Mouse (Mus musculus) Patski (cell line): ENCODE data around the gene Btbd3. TPM values are rescaled to one million over a fixed set of nuclear protein-coding genes. Genes with fewer than 3 reads are reported as not detected.

Experiments used
- ATAC-seq: fragments of 100-300 bp; one replicate; pipeline ENCODE4 v1.8.0; 2021
- CTCF ChIA-PET: fragments of 350-600 bp; sonication (Branson Sonifier 250); formaldehyde crosslinking; loops from one replicate; lab custom pipeline; 2022; ENCODE audit warnings: inconsistent platforms; lab: Charles Lee
- POLR2A ChIA-PET: fragments of 350-600 bp; sonication (Branson Sonifier 250); formaldehyde crosslinking; loops from one replicate; lab custom pipeline; 2022; ENCODE audit warnings: antibody characterized with exemption, inconsistent platforms; lab: Charles Lee
- DNase-seq: peaks from one replicate; pipeline ENCODE4 v3.0.0-alpha.2; 2011; ENCODE audit warnings: low read depth, low spot score
- H3K27me3 ChIP-seq: fragments of 371-371 bp; one replicate; pipeline ENCODE4 v1.5.1; 2021
- CTCF ChIP-seq: fragments of 100-300 bp; IDR thresholded peaks from one replicate; pipeline ENCODE4 v1.5.1; 2021
- in situ Hi-C: fragments of 300-500 bp; cut with MboI; formaldehyde crosslinking; loops from 3 replicates; pipeline ENCODE4 v1.11.1; 2018; ENCODE audit warnings: low pct_unique_long_range_greater_than_20kb, mixed read lengths
- polyA plus RNA-seq: library from polyadenylated mRNA; unstranded; gene quantifications from one replicate; pipeline ENCODE4 v1.2.3, GENCODE M21; 2021

Gene Btbd3
- polyA plus RNA-seq = 12.2 TPM

DNA sequence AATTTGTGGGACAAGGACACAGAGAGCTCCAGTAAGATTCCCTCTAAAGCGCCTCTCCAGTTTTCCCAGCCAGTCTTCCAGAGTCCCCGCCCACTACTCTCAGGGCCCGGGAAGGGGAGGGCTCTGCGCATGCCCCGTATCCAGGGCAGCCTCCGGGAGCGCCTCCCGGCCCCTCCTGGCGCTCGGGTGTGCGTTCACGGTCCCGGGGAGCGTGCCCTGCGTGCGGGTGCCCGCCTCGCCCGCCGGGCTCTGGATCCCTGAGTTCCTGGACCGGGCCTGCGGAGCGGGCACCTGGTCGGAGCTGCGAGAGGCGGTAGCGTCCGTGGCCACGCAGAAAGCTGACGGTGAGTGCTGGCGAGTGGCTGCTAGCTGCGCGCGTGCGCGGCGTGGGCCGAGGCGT is at the start of gene Btbd3:
Btbd3 (plus strand) TSS at position 155 of the 400 bp plus-strand sequence.
- ATAC-seq (peak; percentile 96), DNase-seq (peak; percentile 48)
- ChIA-PET CTCF (interaction anchor here (1.3 to 1.5 kb wide), 3 partner anchors 9 to 19 kb away, joined by 3 to 5 read pairs (median 5); no protein-coding TSS in a partner anchor), POLR2A (no interaction called here)
- in situ Hi-C loops = no loop called here
- peaks cover 20% of the 10 kb centered on the region for H3K27me3 ChIP-seq
- TF ChIP-seq CTCF = no peak

- DNase-seq (no peak), ATAC-seq (no peak)
- ChIA-PET POLR2A (no interaction called here), CTCF (no interaction called here)
- in situ Hi-C loops = no loop called here
- no peak for TF ChIP-seq CTCF
- H3K27me3 ChIP-seq = peaks cover 10% of the 10 kb centered on the region
These were observed 40.8 kb upstream of the Btbd3 start for GRCm38 (mm10) chr2:138215561-138215960.

- in situ Hi-C loops = no loop called here
- ChIA-PET CTCF (no interaction called here), POLR2A (no interaction called here)
- TF ChIP-seq CTCF = no peak
- H3K27me3 ChIP-seq = peaks cover 20% of the 10 kb centered on the region
- ATAC-seq = no peak
- no peak for DNase-seq
These were observed 36.1 kb upstream of the Btbd3 start for GRCm38 (mm10) chr2:138220269-138220668.

DNA sequence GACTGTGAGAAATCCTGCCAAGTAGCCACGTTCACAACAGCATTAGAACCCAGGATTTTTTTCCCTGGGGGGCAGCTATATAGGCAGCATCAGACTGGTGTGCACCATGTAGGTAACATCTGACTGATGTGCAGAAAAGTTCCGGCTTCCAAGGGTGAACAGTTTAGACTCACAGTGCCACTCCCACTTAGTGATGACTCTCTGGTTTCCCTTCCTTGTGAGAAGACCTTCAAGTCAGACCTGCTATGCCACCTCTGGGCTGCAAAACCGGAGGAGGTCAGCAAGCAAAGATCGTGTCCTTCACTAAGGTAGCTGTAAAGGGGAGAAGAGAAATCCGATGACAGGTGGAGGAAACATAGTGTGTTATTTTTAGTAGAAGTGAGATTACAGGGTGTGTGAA is 24.1 kb upstream of the Btbd3 start:
- in situ Hi-C loops = no loop called here
- DNase-seq (no peak), ATAC-seq (no peak)
- no peak for TF ChIP-seq CTCF
- POLR2A ChIA-PET = no interaction called here
- CTCF ChIA-PET = no interaction called here
- H3K27me3 ChIP-seq = peaks cover 43% of the 10 kb centered on the region

DNA sequence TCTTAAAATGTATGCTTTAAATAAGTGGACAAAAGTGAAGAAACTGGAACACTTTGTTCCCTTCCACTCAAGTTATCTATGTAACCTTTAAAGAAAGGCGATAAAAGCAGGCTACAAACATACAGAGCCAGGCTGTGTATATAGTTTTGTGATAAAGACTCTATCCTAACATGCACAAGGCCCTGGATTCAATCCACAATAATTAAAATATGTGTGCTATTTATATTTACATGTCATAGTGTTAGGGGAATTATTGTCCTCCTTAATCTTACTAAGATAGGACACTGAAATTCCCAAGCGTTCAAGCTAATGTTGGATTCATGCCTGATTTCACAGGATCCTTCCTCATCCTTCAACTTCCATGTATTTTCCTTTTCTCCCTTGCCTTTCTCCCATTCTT is 20.2 kb upstream of the Btbd3 start:
- CTCF ChIA-PET = interaction anchor here (1.5 to 1.7 kb wide), 2 partner anchors 10 to 20 kb away, joined by 5 read pairs; partner anchors contain the start of gene Btbd3
- no peak for TF ChIP-seq CTCF
- POLR2A ChIA-PET = no interaction called here
- peaks cover 55% of the 10 kb centered on the region for H3K27me3 ChIP-seq
- in situ Hi-C loops = no loop called here
- ATAC-seq (no peak), DNase-seq (no peak)

GRCm38 (mm10) chr2:138242452-138242851 is 13.9 kb upstream of the Btbd3 start:
- DNase-seq = no peak
- peaks cover 36% of the 10 kb centered on the region for H3K27me3 ChIP-seq
- in situ Hi-C loops = no loop called here
- ChIA-PET POLR2A (no interaction called here), CTCF (interaction anchor here (1.4 kb wide), 1 partner anchor 13 kb away, joined by 5 read pairs; no protein-coding TSS in a partner anchor)
- TF ChIP-seq CTCF = no peak
- ATAC-seq = peak; percentile 12

- in situ Hi-C loops = no loop called here
- peaks cover 24% of the 10 kb centered on the region for H3K27me3 ChIP-seq
- CTCF ChIA-PET = interaction anchor here (0.9 to 1.6 kb wide), 3 partner anchors 9 to 21 kb away, joined by 3 to 5 read pairs (median 3); no protein-coding TSS in a partner anchor
- no peak for TF ChIP-seq CTCF
- ATAC-seq = no peak
- POLR2A ChIA-PET = no interaction called here
- no peak for DNase-seq
These were observed 10.6 kb upstream of the Btbd3 start for GRCm38 (mm10) chr2:138245631-138246289.

DNA sequence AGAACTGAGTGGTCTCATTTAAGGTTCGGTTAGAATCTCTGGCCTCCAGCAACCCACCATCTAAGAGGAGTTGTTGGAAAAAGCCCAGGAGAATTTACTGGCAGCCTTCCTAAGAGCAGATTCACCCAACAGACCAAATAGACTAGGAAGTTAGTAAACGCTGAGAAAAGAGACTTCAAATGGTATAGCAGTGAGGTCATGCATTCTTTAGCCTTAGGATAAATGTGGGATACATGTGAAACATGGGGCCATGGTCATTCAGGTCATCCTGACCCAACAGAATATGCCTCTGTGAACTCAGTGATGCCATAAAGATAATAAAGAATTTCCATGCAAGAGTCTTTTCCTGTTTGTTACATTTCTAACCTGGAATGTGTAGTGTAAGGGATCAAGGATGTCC is 8.4 kb upstream of the Btbd3 start:
- POLR2A ChIA-PET = no interaction called here
- H3K27me3 ChIP-seq = peaks cover 23% of the 10 kb centered on the region
- in situ Hi-C loops = no loop called here
- CTCF ChIA-PET = interaction anchor here (1.1 kb wide), 1 partner anchor 8 kb away, joined by 3 read pairs; the partner anchor contains the start of gene Btbd3
- no peak for TF ChIP-seq CTCF
- peak; percentile 74 for ATAC-seq
- DNase-seq = no peak

GRCm38 (mm10) chr2:138256851-138257471 is 596 bp downstream of the Btbd3 start:
- POLR2A ChIA-PET = no interaction called here
- H3K27me3 ChIP-seq = peaks cover 15% of the 10 kb centered on the region
- CTCF ChIA-PET = interaction anchor here (1.3 kb wide), 2 partner anchors 9 to 20 kb away, joined by 3 to 5 read pairs; no protein-coding TSS in a partner anchor
- TF ChIP-seq CTCF = no peak
- DNase-seq = no peak
- ATAC-seq = peak; percentile 73
- in situ Hi-C loops = no loop called here

DNA sequence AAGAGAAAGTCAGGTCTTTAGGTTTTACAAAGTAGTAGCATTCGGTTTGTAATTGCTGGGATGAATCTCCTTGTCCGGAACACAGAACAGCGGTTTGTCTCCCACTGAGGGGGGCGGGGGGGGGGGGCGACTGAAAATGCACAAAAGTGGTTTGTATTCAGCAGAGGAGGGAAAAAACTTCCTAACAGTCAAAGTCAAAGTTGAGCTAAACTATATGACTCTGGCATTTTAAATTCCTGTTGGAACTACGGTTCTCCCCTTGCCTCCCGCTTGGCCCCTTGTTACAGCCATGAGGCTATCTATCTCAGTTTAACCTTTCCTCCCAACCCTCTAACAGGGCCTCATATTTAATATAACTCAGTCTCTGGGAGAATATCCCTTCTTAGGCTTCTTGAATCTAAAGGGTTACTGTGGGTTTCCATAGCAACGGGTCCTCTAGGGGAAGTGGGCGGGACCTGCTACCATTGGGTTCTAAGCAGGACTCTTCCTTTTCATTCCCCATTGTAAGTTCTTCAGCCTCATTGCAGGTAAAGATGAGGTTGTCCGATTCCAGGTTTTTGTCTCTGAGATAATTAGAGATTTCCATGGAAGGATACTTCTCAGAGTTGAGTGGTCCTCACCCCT is 1.4 kb downstream of the Btbd3 start:
- ATAC-seq = no peak
- POLR2A ChIA-PET = no interaction called here
- CTCF ChIA-PET = no interaction called here
- peaks cover 9% of the 10 kb centered on the region for H3K27me3 ChIP-seq
- TF ChIP-seq CTCF = no peak
- in situ Hi-C loops = no loop called here
- DNase-seq = no peak

DNA sequence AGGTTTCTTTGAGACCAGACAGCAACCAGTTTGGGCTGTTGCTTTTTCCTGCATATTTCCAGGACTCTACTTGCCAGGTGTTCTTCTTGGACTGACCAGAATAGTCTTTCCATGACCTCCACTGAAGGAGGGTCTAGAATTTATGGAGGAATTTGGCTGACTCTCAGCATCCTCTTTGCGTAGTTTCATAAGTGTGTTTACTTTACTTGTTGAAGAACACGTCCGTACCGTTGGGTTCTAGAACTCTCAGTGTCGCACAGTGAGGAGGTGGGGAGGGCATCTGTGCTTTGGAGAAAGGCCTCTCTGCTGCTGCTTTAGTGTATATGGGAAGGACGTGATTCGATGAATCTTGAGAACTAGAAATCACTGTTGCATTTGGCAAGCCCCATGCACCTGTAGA is 4.8 kb downstream of the Btbd3 start:
- TF ChIP-seq CTCF = no peak
- ChIA-PET POLR2A (no interaction called here), CTCF (no interaction called here)
- DNase-seq (no peak), ATAC-seq (no peak)
- in situ Hi-C loops = no loop called here
- no peaks in the 10 kb centered on the region for H3K27me3 ChIP-seq
